Mouse (Mus musculus) heart, adult 8-10 months (tissue): ENCODE measurements around the gene Gm20662. TPM values are rescaled to one million over a fixed set of nuclear protein-coding genes. Genes with fewer than 3 reads are reported as not detected.
A peak's percentile ranks its signal among the peaks of the same experiment; 100 is the strongest.

Experiments
- DNase-seq: peaks from one replicate; pipeline ENCODE4 v3.0.0; 2022; ENCODE audit warnings: low spot score
- total RNA-seq, 4 experiments: library from RNA; stranded (reverse); gene quantifications; 2 replicates each; pipeline ENCODE4 v1.2.4; 2022

Gene Gm20662
- total RNA-seq, 4 experiments from 2014 or later = not detected

DNA sequence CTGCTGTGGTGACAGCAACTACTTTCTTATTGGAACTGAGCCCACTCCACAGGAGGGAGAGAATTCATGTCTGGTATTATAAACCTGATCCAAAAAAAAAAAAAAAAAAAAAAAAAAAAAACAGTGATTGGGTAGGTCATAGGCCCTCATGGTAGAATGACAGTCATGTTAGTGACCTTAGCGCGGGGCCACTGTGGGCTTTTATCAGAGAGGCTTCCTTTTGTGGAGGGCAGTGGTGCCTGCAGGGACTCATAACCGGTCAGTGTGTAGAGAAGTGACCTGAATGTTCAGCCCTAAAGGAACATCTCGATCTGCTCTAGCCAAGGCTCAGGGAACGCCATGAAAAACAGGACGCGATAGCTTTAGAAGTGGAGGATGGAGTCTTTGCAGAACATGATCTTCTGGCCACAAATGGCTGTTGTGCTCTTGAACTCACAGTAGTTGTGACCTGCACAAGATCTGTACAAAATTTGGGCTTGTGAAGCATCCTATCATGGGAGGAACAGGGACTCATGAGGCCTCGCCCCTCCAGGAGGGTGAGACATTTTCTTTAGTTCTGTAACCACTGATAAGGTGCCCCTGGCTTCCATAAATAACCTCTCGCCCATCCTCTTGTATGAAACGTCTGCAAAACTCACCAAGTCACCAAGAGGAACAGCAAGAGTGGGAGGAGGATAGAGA is 21.5 kb upstream of the Gm20662 start:
- no peak for DNase-seq

DNA sequence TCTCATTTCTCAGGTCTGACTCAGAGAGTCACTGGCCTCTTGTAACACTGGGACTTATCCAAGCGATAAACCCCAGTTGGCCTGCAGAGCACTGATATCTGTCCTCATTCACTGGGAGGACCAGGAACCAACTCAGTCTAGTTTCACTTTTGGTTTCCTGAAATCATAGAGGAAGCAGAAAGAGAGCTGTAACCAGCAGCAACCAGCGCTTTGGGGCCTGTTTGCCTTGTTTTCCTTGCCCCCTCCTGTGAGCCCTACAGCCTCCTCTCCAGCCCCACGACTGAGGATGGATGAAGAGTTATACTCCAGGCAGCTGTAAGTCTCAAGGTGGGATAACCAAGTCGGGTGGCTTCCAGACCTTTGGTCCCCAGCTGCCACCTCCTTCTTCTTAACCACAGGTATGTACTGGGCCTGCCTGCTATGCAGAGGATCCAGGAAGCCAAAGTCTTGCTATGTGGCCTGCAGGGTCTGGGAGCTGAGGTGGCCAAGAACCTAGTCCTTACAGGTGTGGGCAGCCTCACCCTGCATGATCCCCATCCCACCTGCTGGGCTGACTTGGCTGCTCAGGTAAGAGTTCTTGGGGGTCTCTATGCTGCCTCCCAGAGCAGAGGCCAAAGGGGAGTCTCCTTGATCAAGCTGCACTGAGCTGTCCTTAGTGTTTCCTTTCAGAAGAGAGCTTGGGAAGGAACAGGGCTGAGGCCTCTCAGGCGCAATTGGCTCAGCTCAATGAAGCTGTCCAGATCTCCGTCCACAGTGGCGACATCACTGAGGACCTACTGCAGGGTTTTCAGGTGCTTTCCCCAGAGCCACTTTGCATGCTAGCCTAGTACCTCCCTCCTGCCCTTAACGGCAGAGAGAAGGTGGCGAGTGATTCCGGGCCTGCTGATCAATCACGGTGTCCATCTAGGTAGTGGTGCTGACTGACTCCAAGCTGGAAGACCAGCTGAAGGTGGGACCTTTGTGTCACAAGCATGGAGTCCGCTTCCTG is 20.5 kb upstream of the Gm20662 start, which contains the start of gene Uba7:
Gene Uba7, plus strand, starts transcription at position 107 of the 988 bp plus-strand sequence.
- DNase-seq = peak; percentile 86

DNA sequence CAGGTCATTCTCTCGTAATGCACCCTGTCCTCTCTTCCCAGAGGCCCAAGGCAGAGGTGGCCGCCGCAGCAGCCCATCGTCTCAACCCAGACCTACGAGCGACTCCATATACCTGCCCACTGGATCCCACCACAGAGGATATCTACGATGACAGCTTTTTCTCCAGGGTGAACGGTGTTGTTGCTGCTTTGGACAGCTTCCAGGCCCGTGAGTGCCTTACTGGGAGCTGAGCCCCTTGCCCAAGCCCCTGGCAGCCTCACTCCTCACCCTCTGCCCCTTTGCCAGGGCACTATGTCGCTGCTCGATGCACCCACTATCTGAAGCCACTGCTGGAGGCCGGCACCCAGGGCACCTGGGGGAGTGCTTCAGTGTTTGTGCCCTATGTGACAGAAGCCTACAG is 17.3 kb upstream of the Gm20662 start:
- no peak for DNase-seq

DNA sequence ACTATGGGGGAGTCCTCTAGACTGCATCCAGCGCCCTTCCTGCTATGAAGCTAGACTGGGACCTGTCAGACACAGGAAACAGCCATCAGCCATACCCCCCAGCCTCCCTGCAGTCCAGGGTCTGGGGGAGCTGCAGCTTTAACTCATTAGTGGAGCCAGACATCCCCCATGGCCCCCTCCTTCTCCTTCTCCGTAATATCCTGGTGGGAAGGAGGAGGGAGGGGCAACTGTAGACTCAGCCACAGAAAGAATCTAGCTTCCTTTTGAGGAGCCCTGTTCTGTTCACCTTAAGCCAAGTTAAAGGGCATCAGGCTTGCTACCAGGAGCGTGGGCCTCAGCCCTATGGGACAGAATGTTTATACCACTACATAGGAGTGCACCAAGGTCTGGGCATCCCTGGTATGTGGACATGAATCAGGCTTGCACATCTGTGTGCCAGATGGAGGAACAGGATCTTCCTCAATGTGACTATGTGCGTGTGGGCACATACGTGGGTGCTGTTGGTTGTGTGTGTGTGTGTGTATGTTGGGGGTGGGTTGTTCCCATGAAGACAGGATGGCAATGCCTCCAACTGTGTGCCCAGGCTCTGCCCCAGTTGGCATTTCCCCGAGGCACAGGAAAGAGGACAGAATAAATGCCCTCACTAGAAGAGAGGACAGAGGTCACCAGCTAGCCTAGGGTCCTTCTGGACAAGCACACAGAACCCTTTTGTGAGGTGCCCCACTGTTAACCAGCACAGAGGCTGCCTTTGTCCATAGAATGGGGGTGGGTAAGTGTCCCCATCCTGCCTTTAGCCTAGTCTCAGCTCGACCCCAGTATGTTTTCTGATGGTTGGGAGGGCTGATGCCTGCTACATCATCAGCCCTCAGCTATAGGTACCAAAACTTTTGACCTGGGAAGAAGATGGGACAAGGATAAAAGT is 14.2 kb upstream of the Gm20662 start:
- no peak for DNase-seq

DNA sequence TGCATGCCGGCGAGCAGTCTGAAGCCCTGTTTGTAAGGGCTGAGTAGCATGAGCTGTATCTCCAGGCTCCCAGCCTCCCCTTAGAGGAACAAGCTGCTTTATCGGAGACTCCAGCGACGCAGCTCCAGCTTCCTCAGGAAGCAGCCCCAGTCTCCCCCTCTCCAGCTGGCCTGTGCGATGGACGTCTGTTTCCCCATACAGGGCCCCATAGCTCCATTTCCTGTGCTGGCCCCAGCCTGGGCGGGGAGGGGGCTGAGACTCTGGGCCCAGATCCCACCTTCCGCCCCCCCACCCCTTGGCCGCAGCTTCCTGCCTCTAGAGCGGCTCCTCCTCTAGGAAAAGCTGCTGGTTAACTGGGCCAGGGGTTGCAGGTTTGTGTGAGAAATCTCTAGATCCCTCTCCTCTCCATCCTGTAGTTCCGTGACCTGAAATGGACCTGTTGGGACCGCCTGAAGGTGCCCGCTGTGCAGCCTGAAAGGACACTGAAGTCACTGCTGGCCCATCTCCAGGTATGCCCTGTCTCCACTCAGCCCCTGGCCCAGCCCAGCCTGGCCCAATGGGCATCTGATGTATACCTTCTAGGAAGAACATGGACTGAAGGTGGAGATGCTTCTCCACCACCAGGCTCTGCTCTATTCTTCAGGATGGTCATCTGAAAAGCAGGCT is 13.3 kb upstream of the Gm20662 start, which contains the start of gene Gm20661:
Gene Gm20661, plus strand, starts transcription at position 378 of the 666 bp plus-strand sequence.
- peak; percentile 88 for DNase-seq

DNA sequence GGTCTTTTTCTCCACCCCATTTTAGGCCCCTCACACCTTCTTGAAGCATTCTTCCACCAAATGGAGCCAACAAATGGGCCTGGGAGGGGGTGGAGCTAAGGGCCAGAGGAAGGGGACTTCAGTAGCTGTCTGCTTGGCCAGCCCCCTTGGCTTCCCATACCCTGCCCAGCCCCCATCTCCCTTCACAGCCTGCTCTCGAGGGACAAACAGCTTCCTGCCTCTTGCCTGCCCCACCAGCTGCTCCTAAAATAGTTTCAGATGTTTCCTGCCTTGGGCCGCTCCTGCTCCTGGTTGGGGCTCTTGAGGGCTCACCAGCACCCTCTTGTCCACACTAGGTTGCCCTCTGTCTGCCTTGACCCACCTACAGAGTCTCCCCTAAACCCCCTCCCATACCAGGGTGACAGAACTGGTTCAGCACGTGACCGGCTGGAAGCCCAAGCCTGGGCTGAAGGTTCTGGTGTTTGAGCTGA is 12.7 kb upstream of the Gm20662 start:
- peak; percentile 92 for DNase-seq

DNA sequence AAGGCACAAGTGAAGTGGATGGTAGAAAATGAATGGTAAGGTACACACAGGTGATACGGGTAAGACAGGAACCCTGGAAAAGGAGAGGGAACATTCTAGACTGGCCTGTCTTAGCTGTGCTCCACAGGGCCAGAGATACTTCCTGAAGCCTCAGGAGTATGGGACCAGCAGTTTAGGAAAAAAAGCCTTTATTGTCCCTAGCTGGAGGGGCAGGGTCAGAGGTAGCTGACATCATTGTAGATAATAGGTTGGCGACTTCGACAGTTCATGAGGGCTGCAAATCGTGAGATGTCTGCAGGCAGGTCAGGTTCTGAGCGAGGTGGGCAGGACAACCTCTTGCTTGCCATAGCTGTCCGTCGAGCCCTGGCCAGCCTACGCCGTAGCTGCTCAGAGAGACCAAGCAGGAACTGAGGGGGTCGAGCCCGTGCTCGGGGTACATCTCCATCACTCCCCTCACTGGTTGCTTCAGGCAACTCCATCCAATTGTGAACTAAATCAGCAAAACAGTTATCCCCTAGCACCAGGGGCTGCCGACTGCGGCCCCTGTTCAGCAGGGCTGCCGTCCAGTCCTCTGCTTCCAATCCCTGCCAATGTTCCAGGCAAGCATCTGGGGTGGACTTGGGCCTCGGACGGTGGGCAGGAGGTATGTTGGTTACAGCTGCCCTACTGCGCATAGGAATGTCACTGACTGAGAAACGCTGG is 11.9 kb upstream of the Gm20662 start:
- no peak for DNase-seq

DNA sequence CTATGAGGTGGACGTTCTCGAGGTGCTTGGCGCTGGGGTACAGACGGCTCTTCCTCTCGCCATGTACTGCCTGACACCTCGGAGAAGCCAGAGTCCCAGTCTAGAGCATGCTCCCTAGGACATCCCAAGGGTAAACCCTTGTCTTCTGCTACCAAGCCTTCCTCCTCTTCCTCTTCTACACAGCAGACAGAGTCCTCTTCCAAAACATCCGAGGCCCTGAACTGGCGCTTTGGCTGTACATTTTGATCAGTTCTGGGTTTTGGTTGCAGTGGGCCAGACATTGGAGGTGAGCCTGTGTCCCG is 11.4 kb upstream of the Gm20662 start:
- no peak for DNase-seq

DNA sequence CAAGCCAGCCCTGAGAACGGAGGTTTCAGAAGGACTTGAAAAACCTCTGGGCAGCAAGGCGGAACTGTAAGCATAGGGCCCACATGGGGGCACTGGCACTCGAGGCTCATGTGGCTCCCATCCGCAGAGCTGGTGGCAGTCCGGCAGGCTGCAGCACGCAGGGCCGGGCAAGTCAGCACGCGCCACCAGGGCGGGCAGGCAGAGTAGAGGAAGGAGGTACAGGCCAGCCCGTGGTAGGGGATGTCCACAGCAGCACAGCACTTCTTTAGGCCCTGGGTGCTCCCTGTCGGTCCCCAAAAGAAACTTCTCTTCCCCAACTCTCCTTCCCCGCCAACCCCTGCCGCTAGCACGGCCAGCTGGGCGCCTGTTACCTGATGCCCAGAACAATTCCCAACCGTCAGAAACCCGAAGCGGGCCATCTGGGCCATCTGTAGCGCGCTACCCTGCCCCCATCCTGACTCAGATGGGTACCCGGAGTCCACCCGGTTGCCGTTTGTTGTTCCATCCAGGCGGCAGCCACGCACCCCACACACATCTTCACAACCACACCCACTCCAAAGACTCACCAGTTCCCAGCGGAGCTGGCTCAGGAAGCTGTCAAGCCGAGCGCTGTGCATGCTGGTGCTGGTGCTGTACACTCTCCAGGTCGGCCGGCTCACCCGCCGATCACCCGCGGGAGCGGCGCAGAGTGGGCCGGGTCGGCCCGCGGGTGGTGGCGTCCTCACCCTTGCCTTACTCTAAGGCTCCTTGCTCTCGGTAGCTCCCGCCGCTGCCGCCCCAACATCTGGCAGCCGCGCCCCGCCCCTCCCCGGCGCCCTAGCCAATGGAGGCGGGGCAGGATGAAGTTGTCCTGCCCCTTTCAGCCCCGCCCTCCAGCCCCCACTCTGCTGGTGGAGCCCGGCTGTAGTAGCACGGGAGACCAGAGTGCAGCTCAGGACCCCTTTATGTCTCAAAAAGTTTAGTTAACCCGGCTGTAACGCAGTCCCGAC is 10.7 kb upstream of the Gm20662 start, which contains the start of gene Inka1:
Gene Inka1, minus strand, starts transcription at position 749 of the 989 bp plus-strand sequence.
- peak; percentile 90 for DNase-seq

DNA sequence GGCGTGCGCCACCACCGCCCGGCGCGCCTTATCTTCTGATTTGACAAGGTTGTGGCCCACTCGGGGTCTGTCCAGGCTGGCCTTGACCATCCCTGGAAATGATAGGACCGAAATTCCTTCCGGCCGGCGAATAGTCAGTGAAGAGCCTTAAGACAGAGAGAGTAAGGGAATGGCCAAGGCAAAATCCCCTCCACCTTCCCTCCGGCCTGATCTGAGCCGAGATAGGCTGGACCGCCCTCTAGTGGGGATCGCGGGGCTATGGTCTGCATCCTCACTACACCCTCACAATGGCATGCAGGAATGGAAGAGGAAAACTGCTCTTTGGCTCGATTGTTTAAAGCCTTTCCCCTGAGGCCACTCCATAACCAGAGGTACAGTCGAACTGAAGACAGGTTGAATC is 9.8 kb upstream of the Gm20662 start:
- peak; percentile 86 for DNase-seq

DNA sequence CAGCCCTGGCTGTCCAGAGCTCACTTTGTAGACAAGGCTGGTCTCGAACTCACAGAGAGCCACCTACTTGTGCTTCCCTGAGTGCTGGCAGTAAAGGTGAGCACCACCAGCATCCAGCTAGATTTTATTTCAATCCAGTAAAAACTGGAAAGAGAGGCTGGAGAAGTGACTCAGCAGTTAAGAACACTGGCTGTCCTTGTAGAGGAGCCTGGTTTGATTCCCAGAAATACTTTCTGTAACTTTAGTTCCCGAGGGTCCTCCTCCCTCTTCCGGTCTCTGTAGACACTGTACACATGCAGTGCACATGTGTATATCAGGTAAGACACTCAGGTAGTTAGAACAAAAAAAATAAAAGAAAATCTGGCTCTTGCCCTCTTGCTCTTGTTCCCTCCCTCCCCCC is 8.2 kb upstream of the Gm20662 start:
- no peak for DNase-seq

DNA sequence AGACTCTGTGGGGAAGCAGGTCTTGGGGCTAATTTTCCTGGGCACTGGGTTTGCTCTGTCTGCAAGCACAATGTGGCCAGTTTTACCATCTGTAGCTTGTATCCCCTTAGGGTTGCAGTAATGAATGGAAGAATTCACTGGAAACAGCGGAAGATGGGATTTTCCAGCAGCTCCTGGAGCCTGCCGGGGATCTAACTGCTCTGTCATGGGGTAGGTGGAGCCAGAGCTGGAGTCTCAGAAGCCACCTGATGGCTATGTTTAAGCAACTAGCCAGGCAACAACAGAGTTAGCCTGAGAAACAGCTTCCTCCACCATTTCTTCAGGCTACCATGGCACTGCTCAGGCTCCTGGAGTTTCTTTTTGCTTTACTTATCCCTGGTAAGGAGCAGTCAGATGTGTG is 4.0 kb upstream of the Gm20662 start, which contains the start of gene Cdhr4:
Gene Cdhr4, plus strand, starts transcription at position 301 of the 400 bp plus-strand sequence.
- DNase-seq = no peak

DNA sequence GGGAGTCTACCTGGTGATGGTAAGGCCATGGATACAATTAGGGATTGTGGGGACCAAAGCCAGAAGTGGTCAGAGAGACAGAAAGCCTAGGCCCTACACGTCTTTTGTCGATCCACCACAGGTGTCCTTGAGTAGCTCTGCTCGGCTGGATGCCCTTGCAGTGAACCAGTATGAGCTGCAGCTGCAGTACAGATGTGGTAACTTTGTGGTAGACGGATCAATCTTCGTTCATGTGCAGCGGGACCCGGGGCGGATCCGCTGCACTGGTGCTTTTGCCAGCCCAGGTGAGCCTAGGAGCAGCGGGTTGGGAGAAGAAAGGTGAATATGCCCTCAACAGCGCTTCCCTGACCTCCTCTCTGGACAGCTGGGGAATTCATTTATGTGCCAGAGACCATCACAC is 3.1 kb upstream of the Gm20662 start:
- no peak for DNase-seq

DNA sequence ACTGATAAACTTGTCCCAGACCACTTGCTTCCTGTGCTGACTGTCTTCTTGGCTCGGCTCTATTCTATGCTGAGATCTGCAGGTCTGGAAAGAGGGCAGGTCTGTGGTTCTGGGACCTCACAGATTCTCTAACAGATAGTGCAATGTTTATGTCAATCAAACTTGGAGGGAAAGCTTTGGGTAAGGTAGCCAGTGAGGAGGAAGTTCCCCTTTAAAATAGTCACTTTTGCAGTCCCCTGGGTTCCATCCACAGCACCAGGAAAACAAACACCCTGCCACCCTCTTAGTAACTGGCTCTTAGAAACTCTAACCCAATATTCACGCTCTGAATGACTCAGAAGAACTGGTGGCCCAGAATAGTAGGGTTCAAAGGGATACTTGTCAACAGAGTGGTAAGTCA is 1.7 kb upstream of the Gm20662 start:
- no peak for DNase-seq

DNA sequence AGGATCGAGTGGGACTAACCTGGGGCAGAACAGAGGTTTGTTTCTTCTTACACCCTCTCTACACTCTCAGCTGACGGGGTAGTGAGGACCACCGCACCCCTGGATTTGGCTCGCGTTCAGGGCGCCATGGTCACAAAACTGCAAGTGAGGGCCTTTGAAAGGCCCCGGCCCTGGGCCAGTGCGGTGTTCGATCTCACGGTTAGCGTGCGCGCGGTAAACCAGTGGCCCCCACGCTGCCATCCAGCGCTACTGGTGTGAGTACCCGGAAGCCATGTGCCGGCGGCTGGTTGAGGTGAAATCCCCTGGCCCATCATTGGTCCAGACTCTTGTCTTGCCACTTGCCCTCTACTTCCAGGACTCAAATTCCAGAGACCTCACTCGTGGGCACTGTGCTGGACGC is 636 bp upstream of the Gm20662 start:
- no peak for DNase-seq

DNA sequence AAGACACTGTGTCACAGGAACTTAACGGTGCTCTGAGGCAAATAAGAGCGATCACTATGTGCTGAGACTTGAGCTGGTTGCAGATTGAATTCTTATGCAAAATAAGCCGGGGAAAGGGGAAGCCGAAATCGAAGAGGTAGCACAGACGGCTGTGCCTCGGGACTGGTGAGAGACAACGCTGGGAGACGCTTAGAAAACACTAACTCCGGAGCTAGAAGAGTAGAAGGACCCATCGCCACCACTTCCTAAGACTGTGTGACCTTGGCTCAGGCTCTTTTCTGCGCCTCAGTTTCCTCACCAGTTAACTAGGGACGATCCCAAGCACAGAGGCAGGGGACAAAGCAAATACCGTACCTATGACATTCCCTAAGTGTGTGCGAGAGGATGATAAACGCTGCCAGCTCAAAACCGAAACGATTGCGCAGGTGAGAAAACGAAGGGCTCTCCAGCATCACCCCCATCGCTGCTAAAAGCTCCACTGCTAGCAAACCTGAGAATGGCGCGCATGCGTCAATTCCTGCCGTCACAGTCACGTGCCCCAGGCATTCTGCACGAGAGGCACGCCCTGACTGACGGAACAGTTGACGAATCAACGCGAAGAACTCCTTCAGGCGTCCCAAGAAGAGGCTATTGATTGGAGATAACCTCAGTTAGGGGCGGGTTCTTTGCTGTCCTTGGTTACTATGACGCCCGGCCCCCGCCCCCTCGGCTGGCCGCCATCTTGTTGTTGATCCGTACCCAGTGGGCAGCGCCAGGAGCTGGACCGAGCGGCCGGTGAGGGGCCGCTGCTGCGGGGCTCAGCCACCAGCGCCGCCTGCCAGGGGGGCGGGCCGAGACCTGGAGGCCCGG is 6.0 kb downstream of the Gm20662 start, which contains the start of gene Ip6k1:
Gene Ip6k1, plus strand, starts transcription at position 580 of the 849 bp plus-strand sequence.
- DNase-seq = peak; percentile 100

DNA sequence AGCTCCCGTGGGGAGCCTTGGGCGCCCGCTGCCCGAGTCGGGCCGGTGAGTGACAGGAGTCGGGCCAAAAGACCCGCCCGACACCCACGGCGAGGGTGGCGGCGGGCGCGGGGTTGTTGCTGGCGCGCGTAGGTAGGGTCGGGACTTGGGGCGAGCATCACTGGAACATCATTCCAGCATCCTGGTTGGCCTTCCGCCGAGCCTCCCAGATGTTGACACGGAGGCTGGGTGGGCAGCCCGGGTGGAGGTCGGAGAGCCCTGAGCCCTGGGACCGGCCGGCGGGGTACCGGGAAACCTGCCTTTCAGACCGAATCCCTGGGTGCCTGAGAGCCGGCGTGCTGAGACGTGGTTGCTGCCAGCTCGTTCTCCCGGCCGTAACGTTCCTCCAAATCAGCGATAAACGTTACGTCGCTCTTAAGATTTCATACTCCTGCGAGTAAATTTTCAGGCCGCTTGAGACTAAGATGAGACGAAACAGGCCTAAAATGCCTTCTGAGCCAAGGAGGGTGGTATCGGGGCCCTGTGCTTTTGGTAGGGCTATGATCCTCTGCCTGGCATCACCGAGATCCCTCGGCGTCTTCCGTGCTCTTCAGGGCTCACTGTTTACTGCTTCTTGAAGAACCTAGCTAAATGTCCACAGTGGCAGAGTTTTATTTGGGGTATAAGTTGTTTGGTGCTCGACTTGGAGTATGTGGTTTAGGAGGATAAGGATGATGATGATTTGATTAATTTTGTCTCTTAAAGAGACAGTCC is 6.8 kb downstream of the Gm20662 start:
- no peak for DNase-seq
